Mouse (Mus musculus) embryonic fibroblast, embryonic 13.5 days (primary cell): Measurements from ENCODE around the gene Col5a1.

Experiments
- CTCF ChIP-seq: IDR thresholded peaks from 2 replicates; pipeline ENCODE4 v1.5.1; 2011; ENCODE audit warnings: mild to moderate bottlenecking, control low read depth, low read length, moderate library complexity, borderline replicate concordance; ENCODE audit not compliant: insufficient read depth
- POLR2A ChIP-seq: IDR thresholded peaks from 2 replicates; pipeline ENCODE4 v1.6.1; 2011; ENCODE audit warnings: low read depth, mild to moderate bottlenecking, control low read depth, low read length, moderate library complexity

DNA sequence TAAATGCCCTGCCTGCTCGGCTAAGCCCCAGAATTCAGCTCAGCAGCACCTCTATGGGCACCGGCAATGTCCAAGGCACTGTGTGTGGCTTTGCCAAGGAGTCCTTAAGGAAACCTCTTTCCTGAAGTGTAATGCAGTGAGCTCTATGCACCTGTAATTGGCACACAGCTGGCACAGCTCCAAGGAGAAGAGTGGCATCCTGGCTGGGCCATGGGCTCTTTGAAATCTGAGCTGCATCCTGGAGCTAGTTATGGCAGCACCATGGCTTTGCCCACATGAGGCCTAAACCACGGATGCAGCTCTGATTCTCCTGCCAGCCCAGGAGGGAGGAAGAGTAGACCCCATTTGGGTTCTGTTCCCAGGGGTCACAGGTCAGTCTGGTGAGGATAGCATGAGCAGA lies 16.1 kb downstream of the Col5a1 start:
- TF ChIP-seq CTCF (no peak), POLR2A (no peak)
